Mouse (Mus musculus) neural tube, embryonic 15.5 days (tissue): ENCODE data around the gene Olfr693. TPM values are rescaled to one million over a fixed set of nuclear protein-coding genes. Genes with fewer than 3 reads are reported as not detected.

Experiments
- ATAC-seq: fragments of 200-750 bp; cut with Nextera tagmentation; 2 replicates; pipeline ENCODE4 v1.8.0; 2017; ENCODE audit warnings: mild to moderate bottlenecking, moderate TSS enrichment, moderate library complexity; ENCODE audit not compliant: low FRiP score
- H3K27ac ChIP-seq: fragments of 300-500 bp; sonication (generic); replicated peaks from 2 replicates; pipeline ENCODE4 v1.5.1; 2015; ENCODE audit warnings: mild to moderate bottlenecking, inconsistent platforms
- H3K27me3 ChIP-seq: fragments of 300-500 bp; sonication (generic); replicated peaks from 2 replicates; pipeline ENCODE4 v1.6.1; 2015; ENCODE audit warnings: inconsistent platforms
- H3K36me3 ChIP-seq: fragments of 300-500 bp; sonication (generic); 2 replicates; pipeline ENCODE4 v1.6.1; 2015; ENCODE audit warnings: inconsistent platforms
- H3K4me1 ChIP-seq: fragments of 300-500 bp; sonication (generic); 2 replicates; pipeline ENCODE4 v1.6.1; 2015; ENCODE audit warnings: inconsistent platforms
- H3K4me2 ChIP-seq: fragments of 300-500 bp; sonication (generic); 2 replicates; pipeline ENCODE4 v1.6.1; 2015; ENCODE audit warnings: inconsistent platforms, mild to moderate bottlenecking, moderate library complexity
- H3K4me3 ChIP-seq: fragments of 300-500 bp; sonication (generic); replicated peaks from 2 replicates; pipeline ENCODE4 v1.5.1; 2015; ENCODE audit warnings: mild to moderate bottlenecking, inconsistent platforms
- H3K9ac ChIP-seq: fragments of 300-500 bp; sonication (generic); replicated peaks from 2 replicates; pipeline ENCODE4 v1.6.1; 2015; ENCODE audit warnings: mild to moderate bottlenecking, inconsistent platforms
- H3K9me3 ChIP-seq: fragments of 300-500 bp; sonication (generic); replicated peaks from 2 replicates; pipeline ENCODE4 v1.6.1; 2016; ENCODE audit warnings: inconsistent platforms
- WGBS: fragments of 180-500 bp; shearing (Covaris S2); methylation state at CpG from one replicate; pipeline ENCODE4 v1.1.7; 2015; ENCODE audit warnings: mixed read lengths; 5-methylcytosine and 5-hydroxymethylcytosine counted together
- polyA plus RNA-seq: library from polyadenylated mRNA; unstranded; fragments of >200 nt; fragmentation: Nextera tagmentation; extraction: Ambion mirVana; gene quantifications from 2 replicates; pipeline ENCODE4 v1.2.1, GENCODE M21; 2015

Gene Olfr693
- polyA plus RNA-seq, 1 experiment from 2014 or later = not detected

GRCm38 (mm10) chr7:106645261-106645660 lies 35.1 kb downstream of the Olfr693 start:
- WGBS = 46% methylated on average over 1 of the region's 1 CpGs
- no peak overlapping the region for H3K27ac ChIP-seq
- no peak overlapping the region for H3K4me2 ChIP-seq
- no peak for ATAC-seq
- H3K9me3 ChIP-seq = no peaks in the 10 kb centered on the region
- H3K4me1 ChIP-seq = no peaks in the 10 kb centered on the region
- no peak overlapping the region for H3K9ac ChIP-seq
- H3K36me3 ChIP-seq = no peaks in the 10 kb centered on the region
- H3K4me3 ChIP-seq = no peak overlapping the region
- no peaks in the 10 kb centered on the region for H3K27me3 ChIP-seq

GRCm38 (mm10) chr7:106644222-106644870 lies 36.0 kb downstream of the Olfr693 start:
- 80% methylated on average over 3 of the region's 3 CpGs for WGBS
- no peaks in the 10 kb centered on the region for H3K9me3 ChIP-seq
- no peaks in the 10 kb centered on the region for H3K4me1 ChIP-seq
- H3K9ac ChIP-seq = no peak overlapping the region
- ATAC-seq = no peak
- no peak overlapping the region for H3K4me3 ChIP-seq
- no peaks in the 10 kb centered on the region for H3K36me3 ChIP-seq
- no peak overlapping the region for H3K4me2 ChIP-seq
- H3K27me3 ChIP-seq = no peaks in the 10 kb centered on the region
- H3K27ac ChIP-seq = no peak overlapping the region

- Histone ChIP-seq H3K36me3 (no peaks in the 10 kb centered on the region), H3K4me3 (no peak overlapping the region), H3K27ac (no peak overlapping the region), H3K4me2 (no peak overlapping the region), H3K4me1 (no peaks in the 10 kb centered on the region), H3K27me3 (no peaks in the 10 kb centered on the region), H3K9me3 (no peaks in the 10 kb centered on the region), H3K9ac (no peak overlapping the region)
- ATAC-seq = no peak
- WGBS = 86% methylated on average over 1 of the region's 1 CpGs
Observed at GRCm38 (mm10) chr7:106640839-106641238, 39.5 kb downstream of the Olfr693 start.

- H3K4me2 ChIP-seq = no peak overlapping the region
- 88% methylated on average over 4 of the region's 4 CpGs for WGBS
- no peaks in the 10 kb centered on the region for H3K27me3 ChIP-seq
- H3K27ac ChIP-seq = no peak overlapping the region
- no peak overlapping the region for H3K9ac ChIP-seq
- no peak overlapping the region for H3K4me3 ChIP-seq
- no peaks in the 10 kb centered on the region for H3K4me1 ChIP-seq
- no peaks in the 10 kb centered on the region for H3K36me3 ChIP-seq
- ATAC-seq = no peak
- H3K9me3 ChIP-seq = no peaks in the 10 kb centered on the region
Observed at GRCm38 (mm10) chr7:106635560-106635959, 44.8 kb downstream of the Olfr693 start.

Other genes starting within 250 kb of the Olfr693 start
- gene Olfr694, start 11.2 kb upstream of the Olfr693 start, polyA plus RNA-seq = not detected in 2 replicates
- not detected in 2 replicates for gene Olfr695, start 35.8 kb upstream of the Olfr693 start, polyA plus RNA-seq
- gene Olfr697, start 61.9 kb upstream of the Olfr693 start, polyA plus RNA-seq = not detected in 2 replicates
- gene Olfr698, start 74.8 kb upstream of the Olfr693 start, polyA plus RNA-seq = not detected in 2 replicates
- not detected in 2 replicates for gene Olfr699, start 112.6 kb upstream of the Olfr693 start, polyA plus RNA-seq
- 0.22 TPM in 1 of 2 replicates, not detected in the other for gene Olfr700, start 128.2 kb upstream of the Olfr693 start, polyA plus RNA-seq
- gene Olfr701, start 133.5 kb upstream of the Olfr693 start, polyA plus RNA-seq = not detected in 2 replicates
- gene Olfr702, start 153.3 kb upstream of the Olfr693 start, polyA plus RNA-seq = not detected in 2 replicates
- gene Olfr703, start 162.8 kb upstream of the Olfr693 start, polyA plus RNA-seq = not detected in 2 replicates
- gene Olfr704, start 182.6 kb upstream of the Olfr693 start, polyA plus RNA-seq = not detected in 2 replicates
- not detected in 2 replicates for gene Olfr705, start 196.3 kb upstream of the Olfr693 start, polyA plus RNA-seq
- not detected in 2 replicates for gene Olfr706, start 207.6 kb upstream of the Olfr693 start, polyA plus RNA-seq
- not detected in 2 replicates for gene Olfr707, start 220.7 kb upstream of the Olfr693 start, polyA plus RNA-seq
- not detected in 2 replicates for gene Olfr1532-ps1, start 227.4 kb upstream of the Olfr693 start, polyA plus RNA-seq